Mouse (Mus musculus) kidney, embryonic 14.5 days (tissue): Measurements from ENCODE around the gene Marveld2. TPM values are rescaled to one million over a fixed set of nuclear protein-coding genes. Genes with fewer than 3 reads are reported as not detected.

ENCODE experiments used
- ATAC-seq: fragments of 200-750 bp; cut with Nextera tagmentation; 2 replicates; pipeline ENCODE4 v1.8.0; 2017; ENCODE audit warnings: moderate number of reproducible peaks, mild to moderate bottlenecking, moderate TSS enrichment, moderate library complexity; ENCODE audit not compliant: low FRiP score, low TSS enrichment
- H3K27ac ChIP-seq: fragments of 300-500 bp; sonication (generic); 2 replicates; pipeline ENCODE4 v1.5.1; 2014; ENCODE audit warnings: low read depth, mild to moderate bottlenecking, low read length, moderate library complexity, mixed read lengths
- H3K27me3 ChIP-seq: fragments of 300-500 bp; sonication (generic); 2 replicates; pipeline ENCODE4 v1.6.1; 2014; ENCODE audit warnings: mild to moderate bottlenecking, low read length; ENCODE audit not compliant: control insufficient read depth, insufficient read depth
- H3K36me3 ChIP-seq: fragments of 300-500 bp; sonication (generic); 2 replicates; pipeline ENCODE4 v1.6.1; 2014; ENCODE audit warnings: low read length, mixed read lengths; ENCODE audit not compliant: control insufficient read depth, insufficient read depth
- H3K4me1 ChIP-seq: fragments of 300-500 bp; sonication (generic); 2 replicates; pipeline ENCODE4 v1.6.1; 2014; ENCODE audit warnings: low read length, mixed read lengths; ENCODE audit not compliant: control insufficient read depth, insufficient read depth
- H3K4me2 ChIP-seq: fragments of 300-500 bp; sonication (generic); replicated peaks from 2 replicates; pipeline ENCODE4 v1.6.1; 2014; ENCODE audit warnings: low read depth, mild to moderate bottlenecking, low read length
- H3K4me3 ChIP-seq: fragments of 300-500 bp; sonication (generic); 2 replicates; pipeline ENCODE4 v1.5.1; 2014; ENCODE audit warnings: mild to moderate bottlenecking, low read length
- H3K9ac ChIP-seq: fragments of 300-500 bp; sonication (generic); 2 replicates; pipeline ENCODE4 v1.6.1; 2014; ENCODE audit warnings: low read depth, mild to moderate bottlenecking, low read length, moderate library complexity
- H3K9me3 ChIP-seq: fragments of 300-500 bp; sonication (generic); 2 replicates; pipeline ENCODE4 v1.6.1; 2016; ENCODE audit warnings: low read length; ENCODE audit not compliant: control insufficient read depth
- WGBS: fragments of 180-500 bp; shearing (Covaris S2); extraction: QIAGEN DNeasy Blood & Tissue Kit; methylation state at CpG from one replicate; pipeline ENCODE4 v1.1.7; 2014; 5-methylcytosine and 5-hydroxymethylcytosine counted together
- polyA plus RNA-seq: library from polyadenylated mRNA; unstranded; fragments of >200 nt; fragmentation: Nextera tagmentation; extraction: Ambion mirVana; gene quantifications from 2 replicates; pipeline ENCODE4 v1.2.1, GENCODE M21; 2014

The Marveld2 gene
- polyA plus RNA-seq, 1 experiment from 2014 or later, result 18.3 TPM

- H3K27ac ChIP-seq, result no peak overlapping the region
Observed at GRCm38 (mm10) chr13:100603031-100603737, 13.6 kb downstream of the Marveld2 start.

GRCm38 (mm10) chr13:100602239-100602902 is 14.4 kb downstream of the Marveld2 start:
- Histone ChIP-seq H3K9me3 (no peaks in the 10 kb centered on the region), H3K9ac (no peak overlapping the region), H3K27ac (no peak overlapping the region), H3K4me2 (no peak overlapping the region), H3K27me3 (no peaks in the 10 kb centered on the region), H3K4me1 (no peaks in the 10 kb centered on the region), H3K4me3 (no peak overlapping the region), H3K36me3 (no peaks in the 10 kb centered on the region; the same call in 1 of the 2 replicates)
- WGBS, result 68% methylated on average over 5 of the region's 5 CpGs
- ATAC-seq, result peak; percentile 71

More at GRCm38 (mm10) chr13:100603031-100603737, 13.6 kb downstream of the Marveld2 start:
- no peak overlapping the region for H3K4me2 ChIP-seq
- H3K9ac ChIP-seq, result no peak overlapping the region
- no peak for ATAC-seq
- no peak overlapping the region for H3K4me3 ChIP-seq
- no peaks in the 10 kb centered on the region; the same call in 1 of the 2 replicates for H3K36me3 ChIP-seq
- H3K9me3 ChIP-seq, result peaks cover 4% of the 10 kb centered on the region; the same call in 1 of the 2 replicates
- H3K4me1 ChIP-seq, result no peaks in the 10 kb centered on the region
- 94% methylated on average over 10 of the region's 10 CpGs for WGBS
- H3K27me3 ChIP-seq, result no peaks in the 10 kb centered on the region

- H3K4me3 ChIP-seq, result no peak overlapping the region
- H3K4me2 ChIP-seq, result no peak overlapping the region
- WGBS, result 61% methylated on average over 8 of the region's 8 CpGs
- no peak overlapping the region for H3K9ac ChIP-seq
- H3K4me1 ChIP-seq, result no peaks in the 10 kb centered on the region
- H3K27me3 ChIP-seq, result no peaks in the 10 kb centered on the region
- H3K9me3 ChIP-seq, result no peaks in the 10 kb centered on the region
- H3K27ac ChIP-seq, result no peak overlapping the region
- H3K36me3 ChIP-seq, result no peaks in the 10 kb centered on the region; the same call in 1 of the 2 replicates
- no peak for ATAC-seq
Observed at GRCm38 (mm10) chr13:100601034-100601433, 15.7 kb downstream of the Marveld2 start.

GRCm38 (mm10) chr13:100600317-100600716 is 16.5 kb downstream of the Marveld2 start:
- no peak overlapping the region for H3K4me3 ChIP-seq
- H3K9me3 ChIP-seq, result no peaks in the 10 kb centered on the region
- H3K4me1 ChIP-seq, result no peaks in the 10 kb centered on the region
- H3K9ac ChIP-seq, result no peak overlapping the region
- H3K27me3 ChIP-seq, result no peaks in the 10 kb centered on the region
- H3K36me3 ChIP-seq, result no peaks in the 10 kb centered on the region; the same call in 1 of the 2 replicates
- 82% methylated on average over 12 of the region's 12 CpGs for WGBS
- H3K4me2 ChIP-seq, result no peak overlapping the region
- H3K27ac ChIP-seq, result no peak overlapping the region
- ATAC-seq, result no peak

GRCm38 (mm10) chr13:100597284-100597683 is 19.5 kb downstream of the Marveld2 start:
- no peak overlapping the region for H3K4me2 ChIP-seq
- H3K4me1 ChIP-seq, result no peaks in the 10 kb centered on the region
- 75% methylated on average over 9 of the region's 9 CpGs for WGBS
- H3K36me3 ChIP-seq, result no peaks in the 10 kb centered on the region; the same call in 1 of the 2 replicates
- no peak overlapping the region for H3K27ac ChIP-seq
- no peaks in the 10 kb centered on the region for H3K27me3 ChIP-seq
- no peaks in the 10 kb centered on the region for H3K9me3 ChIP-seq
- no peak overlapping the region for H3K4me3 ChIP-seq
- no peak for ATAC-seq
- no peak overlapping the region for H3K9ac ChIP-seq

GRCm38 (mm10) chr13:100595552-100595885 is 21.3 kb downstream of the Marveld2 start:
- H3K27ac ChIP-seq, result no peak overlapping the region

GRCm38 (mm10) chr13:100594838-100595551 is 21.8 kb downstream of the Marveld2 start:
- Histone ChIP-seq H3K36me3 (no peaks in the 10 kb centered on the region; the same call in 1 of the 2 replicates), H3K9ac (no peak overlapping the region), H3K4me1 (no peaks in the 10 kb centered on the region), H3K27ac (no peak overlapping the region), H3K4me2 (no peak overlapping the region), H3K4me3 (no peak overlapping the region), H3K27me3 (no peaks in the 10 kb centered on the region), H3K9me3 (no peaks in the 10 kb centered on the region)
- 66% methylated on average over 5 of the region's 5 CpGs for WGBS
- ATAC-seq, result no peak

More at GRCm38 (mm10) chr13:100595552-100595885, 21.3 kb downstream of the Marveld2 start:
- Histone ChIP-seq H3K4me3 (no peak overlapping the region), H3K9me3 (no peaks in the 10 kb centered on the region), H3K27me3 (no peaks in the 10 kb centered on the region), H3K36me3 (no peaks in the 10 kb centered on the region; the same call in 1 of the 2 replicates), H3K4me2 (no peak overlapping the region), H3K4me1 (no peaks in the 10 kb centered on the region), H3K9ac (no peak overlapping the region)
- 81% methylated on average over 3 of the region's 3 CpGs for WGBS
- ATAC-seq, result no peak

GRCm38 (mm10) chr13:100594041-100594792 is 22.6 kb downstream of the Marveld2 start:
- 71% methylated on average over 11 of the region's 17 CpGs for whole genome bisulfite sequencing
- Histone ChIP-seq H3K9me3 (no peaks in the 10 kb centered on the region), H3K4me3 (no peak overlapping the region), H3K4me1 (no peaks in the 10 kb centered on the region), H3K27me3 (no peaks in the 10 kb centered on the region), H3K9ac (no peak overlapping the region), H3K36me3 (no peaks in the 10 kb centered on the region; the same call in 1 of the 2 replicates), H3K4me2 (no peak overlapping the region), H3K27ac (no peak overlapping the region)
- peak; percentile 52 for ATAC-seq
